Mouse (Mus musculus) erythroblast, embryonic 14.5 days (primary cell): ENCODE data around the gene Arl5c.

ENCODE experiments used
- GATA1 ChIP-seq: IDR thresholded peaks from 2 replicates; pipeline ENCODE4 v1.6.1; 2012; ENCODE audit warnings: low read length, inconsistent platforms, mixed read lengths
- TAL1 ChIP-seq: IDR thresholded peaks from 3 replicates; pipeline ENCODE4 v1.6.1; 2012; ENCODE audit warnings: low read length, inconsistent platforms, mixed read lengths

DNA sequence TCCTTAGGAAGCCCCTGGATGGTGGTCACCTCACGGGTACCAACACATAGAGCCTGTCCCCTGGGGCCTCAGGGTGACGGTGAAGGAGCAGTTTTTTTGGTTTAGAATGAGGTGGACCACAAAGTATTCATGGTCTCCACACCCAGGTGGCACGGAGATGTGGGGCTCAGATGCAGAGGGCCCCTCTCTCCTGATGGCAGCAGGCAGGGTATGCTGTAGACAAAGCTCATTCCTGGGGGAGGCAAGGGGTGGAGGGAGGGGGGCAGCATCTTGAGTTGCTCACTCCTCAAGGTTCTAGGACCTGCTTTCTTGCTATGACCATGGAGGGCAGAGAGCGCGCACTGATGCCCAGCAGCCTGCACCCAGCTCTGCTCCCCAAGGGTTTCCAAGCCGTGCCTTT lies 6.0 kb upstream of the Arl5c start:
- no peak for TF ChIP-seq GATA1
- TF ChIP-seq TAL1: no peak
